Mouse (Mus musculus): Measurements from ENCODE around the gene Ly6g6f. TPM values are rescaled to one million over a fixed set of nuclear protein-coding genes. Genes with fewer than 3 reads are reported as not detected.
A peak's percentile ranks its signal among the peaks of the same experiment; 100 is the strongest.

Gene Ly6g6f
- total and polyA plus RNA-seq, 2 experiments: 0.07 TPM; not detected in 1

- Histone ChIP-seq H3K4me1 (ENCODE audit: control insufficient read depth, insufficient read depth, low read length) (peaks cover 3% of the 10 kb centered on the region; the same call in 1 of the 2 replicates), H3K9ac (ENCODE audit: low read depth, low read length) (no peak overlapping the region), H3K36me3 (ENCODE audit: control insufficient read depth, insufficient read depth, low read length) (no peaks in the 10 kb centered on the region), H3K4me3 (ENCODE audit: insufficient read depth, low read depth, low read length) (no peak overlapping the region), H3K79me2 (ENCODE audit: control insufficient read depth, insufficient read depth, low read length) (no peaks in the 10 kb centered on the region), H3K27ac (replicated peaks; ENCODE audit: insufficient read depth, low read depth, low read length) (no peak overlapping the region), H3K27me3 (ENCODE audit: control insufficient read depth, insufficient read depth, low read length) (peaks cover 2% of the 10 kb centered on the region; the same call in 1 of the 2 replicates)
- DNase-seq (ENCODE audit: extremely low read depth, low read depth, low spot score): no peak
- TF ChIP-seq CTCF (IDR thresholded peaks at IDR 0.05; ENCODE audit: low read depth, low read length): no peak
- TF ChIP-seq POLR2A (IDR thresholded peaks at IDR 0.05; ENCODE audit: extremely low read depth, insufficient read depth, low read length): no peak
- 91% methylated on average over 3 of the region's 3 CpGs for WGBS
Observed at GRCm38 (mm10) chr17:35063466-35063865, 21.9 kb downstream of the Ly6g6f start.

GRCm38 (mm10) chr17:35061299-35061698 is 24.1 kb downstream of the Ly6g6f start:
- H3K4me1 ChIP-seq (ENCODE audit: control insufficient read depth, insufficient read depth, low read length): peaks cover 3% of the 10 kb centered on the region; the same call in 1 of the 2 replicates
- no peak for DNase-seq (ENCODE audit: extremely low read depth, low read depth, low spot score)
- no peak for TF ChIP-seq CTCF (IDR thresholded peaks at IDR 0.05; ENCODE audit: low read depth, low read length)
- no peak for TF ChIP-seq POLR2A (IDR thresholded peaks at IDR 0.05; ENCODE audit: extremely low read depth, insufficient read depth, low read length)
- H3K79me2 ChIP-seq (ENCODE audit: control insufficient read depth, insufficient read depth, low read length): no peaks in the 10 kb centered on the region
- peaks cover 2% of the 10 kb centered on the region; the same call in 1 of the 2 replicates for H3K27me3 ChIP-seq (ENCODE audit: control insufficient read depth, insufficient read depth, low read length)
- H3K4me3 ChIP-seq (ENCODE audit: insufficient read depth, low read depth, low read length): no peak overlapping the region
- no peak overlapping the region for H3K9ac ChIP-seq (ENCODE audit: low read depth, low read length)
- H3K36me3 ChIP-seq (ENCODE audit: control insufficient read depth, insufficient read depth, low read length): peaks cover 2% of the 10 kb centered on the region; the same call in 1 of the 2 replicates
- WGBS: 91% methylated on average over 8 of the region's 8 CpGs
- no peak overlapping the region for H3K27ac ChIP-seq (replicated peaks; ENCODE audit: insufficient read depth, low read depth, low read length)

GRCm38 (mm10) chr17:35060737-35061297 is 24.6 kb downstream of the Ly6g6f start:
- Histone ChIP-seq H3K27ac (replicated peaks; ENCODE audit: insufficient read depth, low read depth, low read length) (no peak overlapping the region), H3K4me1 (ENCODE audit: control insufficient read depth, insufficient read depth, low read length) (peaks cover 3% of the 10 kb centered on the region; the same call in 1 of the 2 replicates), H3K36me3 (ENCODE audit: control insufficient read depth, insufficient read depth, low read length) (peaks cover 2% of the 10 kb centered on the region; the same call in 1 of the 2 replicates), H3K79me2 (ENCODE audit: control insufficient read depth, insufficient read depth, low read length) (no peaks in the 10 kb centered on the region), H3K27me3 (ENCODE audit: control insufficient read depth, insufficient read depth, low read length) (no peaks in the 10 kb centered on the region; the same call in 1 of the 2 replicates), H3K4me3 (ENCODE audit: insufficient read depth, low read depth, low read length) (no peak overlapping the region), H3K9ac (ENCODE audit: low read depth, low read length) (no peak overlapping the region)
- TF ChIP-seq CTCF (IDR thresholded peaks at IDR 0.05; ENCODE audit: low read depth, low read length): no peak
- TF ChIP-seq POLR2A (IDR thresholded peaks at IDR 0.05; ENCODE audit: extremely low read depth, insufficient read depth, low read length): no peak
- WGBS: 76% methylated on average over 22 of the region's 22 CpGs
- DNase-seq (ENCODE audit: extremely low read depth, low read depth, low spot score): no peak

- Histone ChIP-seq H3K27me3 (ENCODE audit: control insufficient read depth, insufficient read depth, low read length) (no peaks in the 10 kb centered on the region; the same call in 1 of the 2 replicates), H3K79me2 (ENCODE audit: control insufficient read depth, insufficient read depth, low read length) (no peaks in the 10 kb centered on the region), H3K27ac (replicated peaks; ENCODE audit: insufficient read depth, low read depth, low read length) (no peak overlapping the region), H3K9ac (ENCODE audit: low read depth, low read length) (0 out of 2 replicates have a peak overlapping the region, but pooled peaks have one; percentile 6), H3K36me3 (ENCODE audit: control insufficient read depth, insufficient read depth, low read length) (peaks cover 5% of the 10 kb centered on the region; the same call in 1 of the 2 replicates), H3K4me1 (ENCODE audit: control insufficient read depth, insufficient read depth, low read length) (peaks cover 3% of the 10 kb centered on the region; the same call in 1 of the 2 replicates), H3K4me3 (ENCODE audit: insufficient read depth, low read depth, low read length) (peak overlapping the region; percentile 62; the same call in 1 of the 2 replicates)
- WGBS: 35% methylated on average over 14 of the region's 14 CpGs
- DNase-seq (ENCODE audit: extremely low read depth, low read depth, low spot score): no peak
- TF ChIP-seq POLR2A (IDR thresholded peaks at IDR 0.05; ENCODE audit: extremely low read depth, insufficient read depth, low read length): no peak
- TF ChIP-seq CTCF (IDR thresholded peaks at IDR 0.05; ENCODE audit: low read depth, low read length): no peak
Observed at GRCm38 (mm10) chr17:35060071-35060470, 25.3 kb downstream of the Ly6g6f start.

GRCm38 (mm10) chr17:35058911-35059892 is 26.2 kb downstream of the Ly6g6f start, which contains the start of gene Ddah2:
TSS of gene Ddah2 (plus strand) at chr17:35059035.
- Histone ChIP-seq H3K27ac (replicated peaks; ENCODE audit: insufficient read depth, low read depth, low read length) (peak within 1 kb of the TSS; percentile 51), H3K4me3 (ENCODE audit: insufficient read depth, low read depth, low read length) (peak within 1 kb of the TSS; percentile 62), H3K4me1 (ENCODE audit: control insufficient read depth, insufficient read depth, low read length) (peaks cover 3% of the 10 kb centered on the region; the same call in 1 of the 2 replicates), H3K36me3 (ENCODE audit: control insufficient read depth, insufficient read depth, low read length) (peaks cover 7% of the 10 kb centered on the region; the same call in 1 of the 2 replicates), H3K27me3 (ENCODE audit: control insufficient read depth, insufficient read depth, low read length) (no peaks in the 10 kb centered on the region), H3K9ac (ENCODE audit: low read depth, low read length) (peak within 1 kb of the TSS; percentile 62), H3K79me2 (ENCODE audit: control insufficient read depth, insufficient read depth, low read length) (no peaks in the 10 kb centered on the region)
- TF ChIP-seq CTCF (IDR thresholded peaks at IDR 0.05; ENCODE audit: low read depth, low read length) (peak; percentile 81), POLR2A (IDR thresholded peaks at IDR 0.05; ENCODE audit: extremely low read depth, insufficient read depth, low read length) (0 out of 2 replicates have a peak, but pooled peaks have one; percentile 20)
- WGBS: 3% methylated on average over 57 of the region's 57 CpGs
- no peak for DNase-seq (ENCODE audit: extremely low read depth, low read depth, low spot score)

All from liver, adult 2 months (tissue).